Mouse (Mus musculus) spleen, postnatal 36 days (tissue): ENCODE measurements around the gene Triobp.
"Not testable (repeated sequence)": the region's sequence is repeated elsewhere in the genome, so short reads cannot be mapped to it uniquely, and the experiment has no call there.

Experiments
- DNase-seq, 2 experiments: peaks; one replicate each; pipeline ENCODE4 v3.0.0; 2022; ENCODE audit warnings: low spot score in 2 of 2, mixed read lengths in 1 of 2

The Triobp gene

GRCm38 (mm10) chr15:79029519-79030241 lies 82.2 kb downstream of the Triobp start:
- no peak for DNase-seq

- DNase-seq: peak; percentile 71 to 74
Observed at GRCm38 (mm10) chr15:79030551-79031435, 83.3 kb downstream of the Triobp start.

GRCm38 (mm10) chr15:79031908-79032307 lies 84.4 kb downstream of the Triobp start:
- not testable (repeated sequence) for DNase-seq

GRCm38 (mm10) chr15:79037913-79038328 lies 90.4 kb downstream of the Triobp start:
- peak; percentile 45 to 53 for DNase-seq

GRCm38 (mm10) chr15:79038331-79038730 lies 90.8 kb downstream of the Triobp start:
- DNase-seq: no peak

- peak; percentile 85 to 87 for DNase-seq
Observed at GRCm38 (mm10) chr15:79038853-79039252, 91.3 kb downstream of the Triobp start.

- no peak for DNase-seq
Observed at GRCm38 (mm10) chr15:79040501-79041416, 93.2 kb downstream of the Triobp start.

GRCm38 (mm10) chr15:79041585-79041984 lies 94.1 kb downstream of the Triobp start, which contains the start of gene Galr3:
Galr3 (plus strand) TSS chr15:79041885.
- no peak for DNase-seq

- no peak for DNase-seq
Observed at GRCm38 (mm10) chr15:79042721-79043491, 95.4 kb downstream of the Triobp start.

- no peak for DNase-seq
Observed at GRCm38 (mm10) chr15:79044837-79045236, 97.3 kb downstream of the Triobp start.

GRCm38 (mm10) chr15:79048186-79048585 lies 100.7 kb downstream of the Triobp start:
- DNase-seq: no peak

- no peak for DNase-seq
Observed at GRCm38 (mm10) chr15:79050160-79050845, 102.8 kb downstream of the Triobp start.

GRCm38 (mm10) chr15:79050964-79051363 lies 103.4 kb downstream of the Triobp start:
- DNase-seq: no peak

GRCm38 (mm10) chr15:79051461-79052360 lies 104.2 kb downstream of the Triobp start:
- DNase-seq: no peak

- no peak for DNase-seq
Observed at GRCm38 (mm10) chr15:79052366-79052765, 104.8 kb downstream of the Triobp start.
